Mouse (Mus musculus): ENCODE measurements around the gene Mc3r.

Gene Mc3r

DNA sequence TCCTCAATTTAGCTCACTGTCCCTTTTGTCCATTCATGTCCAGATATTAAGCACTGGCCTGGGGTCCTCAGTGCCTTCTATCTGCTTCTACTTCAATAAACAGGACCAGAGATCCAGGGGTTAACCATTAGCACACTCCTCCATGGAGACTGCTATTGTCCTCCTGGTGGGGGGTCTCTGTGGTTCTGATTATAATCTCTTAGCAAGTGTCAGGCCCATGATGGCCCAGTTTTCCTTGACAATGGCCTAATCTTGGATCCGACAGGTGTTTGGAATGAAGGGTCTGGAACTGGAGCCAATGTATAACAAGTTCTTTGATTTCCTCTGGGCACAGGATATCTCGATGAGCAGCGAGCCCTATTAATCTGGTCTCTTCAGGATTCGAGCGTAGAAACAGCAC, 10.1 kb upstream of the Mc3r start:
- in situ Hi-C loops (cut with MboI; ENCODE audit: low pct_unique_long_range_greater_than_20kb in 1 of 2, low sequenced_read_pairs in 2 of 2, unreplicated experiment in 1 of 2) = loop anchor here in 1 of 2 experiments (25.0 kb wide), 2 partner anchors 199 to 549 kb away; partner anchors contain the start of gene Rtf2

DNA sequence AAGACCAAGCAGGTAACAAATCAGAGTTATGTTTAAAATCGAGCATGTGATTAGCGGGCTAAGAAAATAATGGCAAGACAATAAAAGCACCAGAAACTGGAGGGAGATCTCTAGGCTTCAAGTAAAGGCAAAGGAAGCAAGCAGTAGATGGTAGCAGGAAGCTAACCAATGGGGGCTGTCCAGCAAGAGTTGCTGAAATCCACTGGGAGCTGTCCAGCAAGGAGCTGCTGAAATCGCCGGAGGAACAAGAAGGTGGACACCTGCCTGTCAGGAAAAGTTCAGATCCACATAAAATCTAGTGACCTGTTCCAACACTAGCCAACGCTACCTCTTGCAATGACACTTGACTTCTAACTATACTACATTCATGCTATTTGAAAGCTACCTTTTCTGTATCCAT, 7.3 kb upstream of the Mc3r start:
- in situ Hi-C loops (cut with MboI; ENCODE audit: low pct_unique_long_range_greater_than_20kb in 1 of 2, low sequenced_read_pairs in 2 of 2, unreplicated experiment in 1 of 2) = loop anchor here in 1 of 2 experiments (25.0 kb wide), 2 partner anchors 196 to 546 kb away; partner anchors contain the start of gene Rtf2

DNA sequence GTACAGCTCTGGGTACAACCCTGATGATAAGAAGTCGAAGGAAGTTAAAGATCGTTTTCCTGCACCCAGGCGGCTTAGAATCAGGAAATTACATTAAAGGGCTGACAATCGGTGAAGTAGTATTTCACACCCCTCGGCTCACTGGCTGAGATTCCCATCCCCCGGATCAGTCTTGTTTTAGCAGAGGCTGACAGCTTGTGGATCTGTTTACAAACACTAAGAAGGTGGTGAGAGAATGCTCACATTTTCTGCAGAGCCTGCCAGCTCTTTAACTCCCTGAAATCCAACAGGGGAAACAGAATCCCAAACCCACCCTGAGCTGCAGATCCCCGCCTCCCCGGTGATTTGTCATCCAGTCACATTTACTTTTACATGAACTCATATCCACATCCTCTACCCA, 2.8 kb upstream of the Mc3r start:
- in situ Hi-C loops (cut with MboI; ENCODE audit: low pct_unique_long_range_greater_than_20kb in 1 of 2, low sequenced_read_pairs in 2 of 2, unreplicated experiment in 1 of 2) = loop anchor here in 1 of 2 experiments (5.0 to 25.0 kb wide), 3 partner anchors 77 to 542 kb away; partner anchors contain the start of gene Rtf2

- in situ Hi-C loops (cut with MboI; ENCODE audit: low pct_unique_long_range_greater_than_20kb in 1 of 2, low sequenced_read_pairs in 2 of 2, unreplicated experiment in 1 of 2) = loop anchor here in 1 of 2 experiments (5.0 to 25.0 kb wide), 3 partner anchors 73 to 538 kb away; partner anchors contain the start of gene Rtf2
These were observed 1.0 kb downstream of the Mc3r start for GRCm38 (mm10) chr2:172249336-172249735.

GRCm38 (mm10) chr2:172256418-172256817, 8.1 kb downstream of the Mc3r start:
- in situ Hi-C loops (cut with MboI; ENCODE audit: low pct_unique_long_range_greater_than_20kb in 1 of 2, low sequenced_read_pairs in 2 of 2, unreplicated experiment in 1 of 2) = loop anchor here in 1 of 2 experiments (10.0 kb wide), 1 partner anchor 68 kb away; no protein-coding TSS in a partner anchor

GRCm38 (mm10) chr2:172256956-172257355, 8.7 kb downstream of the Mc3r start:
- in situ Hi-C loops (cut with MboI; ENCODE audit: low pct_unique_long_range_greater_than_20kb in 1 of 2, low sequenced_read_pairs in 2 of 2, unreplicated experiment in 1 of 2) = loop anchor here in 1 of 2 experiments (10.0 kb wide), 1 partner anchor 68 kb away; no protein-coding TSS in a partner anchor

DNA sequence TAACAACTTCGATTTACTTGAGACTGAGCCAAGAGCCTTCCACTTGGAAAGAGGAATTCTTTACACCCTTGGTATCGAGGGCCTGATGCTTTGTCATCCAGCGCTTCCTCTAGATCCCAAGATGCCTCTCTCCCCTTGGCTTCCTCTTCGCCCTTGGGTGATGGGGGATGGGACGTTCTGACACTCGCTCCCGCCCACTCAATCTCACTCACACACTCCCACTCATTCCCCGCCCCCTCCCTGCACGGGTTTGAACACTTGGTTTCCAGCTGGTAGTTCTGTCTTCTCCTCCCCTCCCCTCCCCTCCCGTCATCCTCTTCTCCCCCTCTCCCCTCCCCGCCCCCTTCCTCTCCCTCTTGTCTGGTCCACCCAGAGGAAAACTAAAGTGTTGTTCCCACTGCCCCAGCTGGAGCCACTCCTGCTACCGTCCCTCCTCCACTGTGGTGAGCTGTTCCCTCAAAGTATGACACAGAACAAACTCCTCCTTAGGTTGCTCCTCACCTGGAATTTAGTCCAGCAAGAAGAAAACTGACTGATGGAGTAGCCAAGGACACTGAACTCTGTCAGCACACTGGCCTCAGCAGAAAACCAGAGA, 9.3 kb downstream of the Mc3r start:
- in situ Hi-C loops (cut with MboI; ENCODE audit: low pct_unique_long_range_greater_than_20kb in 1 of 2, low sequenced_read_pairs in 2 of 2, unreplicated experiment in 1 of 2) = loop anchor here in 1 of 2 experiments (10.0 kb wide), 1 partner anchor 67 kb away; no protein-coding TSS in a partner anchor

- in situ Hi-C loops (cut with MboI; ENCODE audit: low pct_unique_long_range_greater_than_20kb in 1 of 2, low sequenced_read_pairs in 2 of 2, unreplicated experiment in 1 of 2) = no loop called here
These were observed 11.8 kb downstream of the Mc3r start for GRCm38 (mm10) chr2:172260064-172260463.

DNA sequence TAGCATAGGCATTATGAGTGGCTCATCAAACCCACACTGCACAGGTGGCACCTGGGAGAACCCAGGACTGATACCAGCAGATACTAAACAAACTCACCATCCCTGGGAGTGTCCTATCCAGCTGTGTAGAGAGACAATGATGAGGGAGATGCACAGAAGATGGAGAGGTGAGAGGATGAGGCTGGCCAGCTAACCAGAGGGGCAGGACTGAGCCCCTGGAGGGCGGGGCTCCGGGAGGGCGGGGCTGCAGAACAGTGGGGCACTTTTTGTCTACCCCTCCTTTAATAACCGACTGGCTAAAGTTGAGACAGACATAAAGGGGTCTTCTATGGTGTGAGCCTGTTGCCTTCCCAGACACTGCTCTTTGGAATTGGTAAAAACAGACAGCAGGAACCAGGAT, 13.1 kb downstream of the Mc3r start:
- in situ Hi-C loops (cut with MboI; ENCODE audit: low pct_unique_long_range_greater_than_20kb in 1 of 2, low sequenced_read_pairs in 2 of 2, unreplicated experiment in 1 of 2) = no loop called here

GRCm38 (mm10) chr2:172263216-172263615, 14.9 kb downstream of the Mc3r start:
- in situ Hi-C loops (cut with MboI; ENCODE audit: low pct_unique_long_range_greater_than_20kb in 1 of 2, low sequenced_read_pairs in 2 of 2, unreplicated experiment in 1 of 2) = no loop called here

DNA sequence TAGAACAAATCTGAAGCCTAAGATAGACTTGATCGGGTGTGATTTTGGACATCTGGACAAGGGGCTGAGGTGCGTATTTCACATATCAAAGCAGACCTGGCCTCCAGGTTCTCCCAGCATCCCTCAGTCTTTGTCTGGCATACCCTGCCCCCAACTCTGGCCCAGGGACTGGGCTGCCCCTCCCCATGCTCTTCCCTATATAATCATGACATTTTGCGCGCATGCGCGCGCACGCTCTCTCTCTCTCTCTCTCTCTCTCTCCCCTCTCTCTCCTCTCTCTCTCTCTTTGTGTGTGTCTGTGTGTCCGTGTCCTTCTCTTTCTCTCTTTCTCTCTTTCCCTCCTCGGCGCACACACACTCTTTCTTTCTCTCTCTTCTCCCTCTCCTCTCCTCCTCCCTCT, 21.6 kb downstream of the Mc3r start:
- in situ Hi-C loops (cut with MboI; ENCODE audit: low pct_unique_long_range_greater_than_20kb in 1 of 2, low sequenced_read_pairs in 2 of 2, unreplicated experiment in 1 of 2) = no loop called here

DNA sequence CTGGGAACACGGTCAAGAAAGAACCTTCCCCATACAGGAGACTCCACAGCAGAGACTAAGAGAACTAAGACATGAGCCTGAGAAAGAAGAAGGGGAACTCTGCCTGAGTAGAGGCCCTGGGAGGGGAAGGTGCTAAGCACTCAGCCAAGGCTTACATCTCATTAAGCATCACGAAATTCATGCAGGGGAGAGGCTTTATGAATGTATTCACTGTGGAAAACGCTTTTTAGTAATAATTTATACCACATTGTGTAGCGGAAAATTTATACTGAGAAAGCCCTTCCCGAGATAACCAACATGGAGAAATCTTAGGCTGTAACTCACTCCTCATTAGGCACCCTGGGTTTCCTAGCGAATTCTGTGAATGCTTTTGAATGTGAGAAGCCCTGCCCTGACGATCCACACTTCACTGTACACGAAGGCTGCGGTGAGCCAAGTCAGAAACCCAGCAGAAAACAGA, 22.2 kb downstream of the Mc3r start:
- in situ Hi-C loops (cut with MboI; ENCODE audit: low pct_unique_long_range_greater_than_20kb in 1 of 2, low sequenced_read_pairs in 2 of 2, unreplicated experiment in 1 of 2) = no loop called here

DNA sequence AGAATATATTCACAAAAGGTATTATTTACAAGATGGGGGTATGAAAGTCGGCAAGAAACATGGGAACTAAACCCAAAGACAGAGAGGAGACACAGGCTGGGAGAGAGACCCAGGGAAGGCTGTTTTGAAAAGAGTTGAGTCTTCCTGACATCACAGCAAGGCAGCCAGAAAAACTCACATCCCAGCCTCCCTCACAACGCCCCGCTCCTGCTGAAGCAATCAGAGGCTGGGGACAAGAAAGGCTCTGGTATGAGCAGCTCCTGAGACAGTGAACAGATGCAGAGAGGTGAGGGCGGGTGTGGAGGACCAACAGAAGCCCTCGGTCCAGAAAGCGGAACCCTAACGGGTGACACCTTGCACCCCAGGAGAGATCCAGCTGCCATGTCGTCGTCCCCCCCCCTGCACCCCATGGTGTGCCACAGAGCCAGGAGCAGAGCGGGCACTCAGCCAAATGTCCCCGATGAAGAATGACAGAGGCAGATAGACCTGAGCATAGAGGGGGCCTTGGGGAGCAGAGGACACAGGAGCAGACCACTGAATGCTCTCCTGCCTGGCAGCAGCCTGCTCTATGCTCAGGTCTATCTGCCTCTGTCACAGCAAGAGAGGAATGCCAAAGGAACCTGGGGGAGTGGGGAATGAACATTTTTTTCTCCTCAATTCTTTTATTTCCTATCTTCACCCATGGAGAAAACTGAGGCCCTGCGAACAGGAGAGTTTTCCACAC, 22.8 kb downstream of the Mc3r start:
- in situ Hi-C loops (cut with MboI; ENCODE audit: low pct_unique_long_range_greater_than_20kb in 1 of 2, low sequenced_read_pairs in 2 of 2, unreplicated experiment in 1 of 2) = no loop called here

DNA sequence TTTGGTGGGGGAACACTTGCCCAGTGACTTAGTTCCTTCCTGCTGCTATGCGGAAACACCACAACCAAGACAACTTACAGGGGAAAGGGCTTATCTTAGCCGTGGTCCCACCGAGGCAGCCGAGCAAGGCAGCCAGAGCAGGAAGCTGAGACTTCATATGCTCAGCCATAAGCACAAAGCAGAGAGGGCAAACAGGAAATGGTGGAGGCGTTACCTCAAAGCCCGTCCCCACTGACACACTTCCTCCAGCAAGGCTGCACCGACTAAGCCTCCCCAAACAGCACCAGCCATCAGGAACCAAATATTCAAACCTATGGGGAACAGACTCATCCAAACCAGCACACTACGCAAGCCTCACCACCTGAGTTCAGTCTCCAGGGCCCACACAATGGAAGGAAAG, 26.4 kb downstream of the Mc3r start:
- in situ Hi-C loops (cut with MboI; ENCODE audit: low pct_unique_long_range_greater_than_20kb in 1 of 2, low sequenced_read_pairs in 2 of 2, unreplicated experiment in 1 of 2) = no loop called here

DNA sequence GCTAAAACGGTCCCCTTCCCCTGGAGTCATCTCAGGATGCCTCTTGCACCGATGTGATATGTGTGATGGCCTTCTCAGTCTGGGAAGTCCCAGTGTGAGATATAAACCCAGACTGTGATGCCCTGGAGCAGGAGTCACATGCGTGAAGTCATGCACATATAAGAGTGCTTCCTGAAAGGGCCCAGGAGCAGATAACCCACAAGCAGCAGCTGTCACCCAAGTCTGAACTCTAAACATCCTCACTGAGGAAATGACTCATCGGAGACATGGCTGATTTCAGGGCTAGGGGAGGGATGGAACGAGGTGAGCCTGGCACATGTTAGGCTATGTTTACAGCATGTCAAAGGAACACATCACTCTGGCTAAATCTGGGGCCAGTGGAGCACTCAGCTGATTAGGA, 27.9 kb downstream of the Mc3r start:
- in situ Hi-C loops (cut with MboI; ENCODE audit: low pct_unique_long_range_greater_than_20kb in 1 of 2, low sequenced_read_pairs in 2 of 2, unreplicated experiment in 1 of 2) = no loop called here

GRCm38 (mm10) chr2:172278979-172279378, 30.7 kb downstream of the Mc3r start:
- in situ Hi-C loops (cut with MboI; ENCODE audit: low pct_unique_long_range_greater_than_20kb in 1 of 2, low sequenced_read_pairs in 2 of 2, unreplicated experiment in 1 of 2) = no loop called here

DNA sequence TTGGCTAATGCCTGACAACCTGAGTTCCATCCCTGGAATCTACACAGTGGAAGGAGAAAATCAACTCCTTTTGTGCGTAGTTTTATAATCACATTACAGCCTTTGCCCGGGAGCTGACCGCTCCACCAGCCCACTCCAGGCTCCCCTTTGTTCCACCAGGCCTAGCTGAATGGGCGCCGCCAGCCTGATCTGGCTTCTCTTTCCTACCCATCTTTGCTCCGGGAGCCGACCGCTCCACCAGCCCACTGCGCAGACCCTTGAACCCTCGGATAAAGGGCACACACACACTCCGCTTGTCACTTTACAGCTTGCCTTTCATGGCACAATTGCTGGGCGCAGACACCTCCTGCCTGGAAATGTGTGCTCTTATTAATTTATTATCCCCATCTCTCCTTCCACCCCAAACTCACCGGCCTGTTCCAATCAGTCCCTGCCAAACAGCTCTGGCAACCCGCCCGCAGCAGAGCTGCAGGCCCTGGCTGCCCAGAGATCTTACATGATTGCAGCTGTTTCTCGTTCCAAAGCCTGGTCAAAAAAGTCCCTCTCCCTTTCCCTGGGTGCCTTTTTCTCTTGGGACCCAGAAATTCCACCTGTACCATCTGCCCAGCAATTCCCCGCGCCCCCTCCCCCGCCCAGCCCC, 33.9 kb downstream of the Mc3r start:
- in situ Hi-C loops (cut with MboI; ENCODE audit: low pct_unique_long_range_greater_than_20kb in 1 of 2, low sequenced_read_pairs in 2 of 2, unreplicated experiment in 1 of 2) = no loop called here

DNA sequence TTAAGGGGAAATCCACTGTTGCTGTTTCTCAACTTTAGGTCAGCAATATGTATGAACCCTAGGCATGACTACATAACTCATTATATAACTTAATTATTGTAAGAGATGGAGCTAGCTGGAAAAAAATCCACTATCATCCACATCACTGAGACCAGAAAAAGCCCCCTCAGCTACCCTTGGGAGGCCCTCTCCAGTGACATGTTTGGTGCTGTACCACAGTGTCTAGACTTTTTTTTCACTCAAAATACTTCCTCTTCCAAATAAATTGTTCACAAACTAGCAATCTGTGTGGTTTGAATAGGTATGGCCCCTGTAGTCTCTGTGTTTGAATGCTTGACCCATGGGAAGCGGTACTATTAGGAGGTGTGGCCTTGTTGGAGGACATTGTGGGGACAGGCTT, 39.4 kb downstream of the Mc3r start:
- in situ Hi-C loops (cut with MboI; ENCODE audit: low pct_unique_long_range_greater_than_20kb in 1 of 2, low sequenced_read_pairs in 2 of 2, unreplicated experiment in 1 of 2) = no loop called here

DNA sequence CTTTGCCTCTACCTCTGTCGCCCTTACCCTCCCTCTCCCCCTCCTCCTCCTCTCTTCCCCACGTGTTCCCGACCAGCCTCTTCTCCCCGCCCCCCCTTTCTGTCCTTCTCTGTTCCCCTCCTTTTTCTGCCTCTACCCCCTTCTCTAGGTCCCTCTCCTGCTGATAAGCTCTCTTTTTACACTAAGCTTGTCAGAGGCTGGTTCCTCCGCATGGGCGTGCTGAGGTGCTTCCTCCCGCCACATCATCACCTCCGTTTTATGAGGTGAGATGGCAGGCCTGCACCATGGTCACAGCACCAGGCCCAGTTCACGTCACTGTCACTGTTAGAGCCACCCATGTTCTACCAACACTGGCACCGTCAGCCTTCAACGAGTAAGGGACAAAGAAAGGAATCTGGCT, 40.7 kb downstream of the Mc3r start:
- in situ Hi-C loops (cut with MboI; ENCODE audit: low pct_unique_long_range_greater_than_20kb in 1 of 2, low sequenced_read_pairs in 2 of 2, unreplicated experiment in 1 of 2) = no loop called here

All from mouse embryonic stem cell (cell line).